Mouse (Mus musculus) brain, embryonic 18.5 days (tissue): ENCODE data around the gene Arhgap23.

Source experiments
- DNase-seq: peaks from one replicate; pipeline ENCODE4 v3.0.0-alpha.2; 2012; ENCODE audit warnings: low read depth, low spot score

The Arhgap23 gene

DNA sequence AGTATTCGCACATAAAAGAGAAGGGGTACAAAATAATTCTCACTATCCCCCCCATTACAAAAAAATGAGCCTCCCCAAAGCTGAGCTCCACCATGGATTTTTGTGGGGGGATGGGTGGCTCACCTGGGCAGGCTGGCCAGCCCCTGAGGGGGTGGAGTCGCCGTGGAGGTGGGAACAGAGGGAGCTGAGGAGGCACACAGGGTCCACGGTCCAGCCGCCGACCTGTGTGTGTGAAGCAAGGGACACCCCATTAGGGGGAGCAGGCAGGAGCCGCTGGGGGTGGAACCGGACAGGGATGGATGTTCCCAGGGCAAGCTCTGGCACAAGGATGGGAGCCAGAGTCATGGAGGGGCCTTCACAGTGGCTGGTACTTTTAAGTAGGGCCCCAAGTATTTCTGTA, 133.4 kb downstream of the Arhgap23 start:
- DNase-seq: no peak
